ENCODE assay signal across 23 mouse cellular contexts in the genomic region with DNA sequence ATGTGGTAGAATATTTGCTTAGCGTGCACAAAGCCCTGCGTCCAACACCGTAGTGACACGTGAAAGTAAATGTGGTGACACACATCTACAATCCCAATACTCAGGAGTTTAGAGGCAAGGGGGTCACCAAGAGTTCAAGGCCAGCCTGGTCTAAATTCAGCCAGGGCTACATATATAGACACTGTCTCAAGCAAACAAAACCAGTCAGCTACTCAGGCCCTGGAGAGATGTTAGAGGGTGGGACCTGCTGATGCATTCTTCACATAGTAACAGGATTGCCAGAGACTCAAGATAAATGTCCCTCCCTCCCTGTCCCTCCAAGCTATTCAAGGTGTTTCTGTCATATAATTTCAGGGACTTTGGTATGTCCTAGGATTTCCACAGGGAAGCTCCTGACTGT.
"Had no signal": no experiment of that assay in that cellular context is flagged by ENCODE, and none has a peak within 500 bp of the region (broad histone marks: within the 10 kb centered on the region; RNA-seq: fewer than 3 reads in every experiment).

No protein-coding gene starts in this region.

- H3K36me3 ChIP-seq: heart, embryonic 13.5 days; heart, embryonic 15.5 days; hindbrain, embryonic 10.5 days; hindbrain, embryonic 12.5 days; intestine, embryonic 15.5 days; limb, embryonic 10.5 days; limb, embryonic 12.5 days; liver, embryonic 13.5 days had no signal

- H3K27ac ChIP-seq: gastrocnemius, adult 2 months; heart, embryonic 15.5 days; hindbrain, embryonic 10.5 days; hindbrain, embryonic 12.5 days; hindbrain, embryonic 14.5 days; intestine, embryonic 15.5 days; limb, embryonic 10.5 days; limb, embryonic 12.5 days; liver, embryonic 13.5 days had no signal

- DNase-seq: gastrocnemius, adult 2 months; gastrocnemius, postnatal 10 days; gastrocnemius, postnatal 25 days; heart, adult 18-20 months; heart, postnatal 14 days; heart, postnatal 4 days; kidney, adult 18-20 months; kidney, adult 8-10 months; kidney, postnatal 10 days; kidney, postnatal 25 days; kidney, postnatal 4 days; liver; liver, embryonic 13.5 days had no signal

- H3K9me3 ChIP-seq: heart, embryonic 13.5 days; heart, embryonic 15.5 days; hindbrain, embryonic 10.5 days; hindbrain, embryonic 12.5 days; intestine, embryonic 15.5 days; limb, embryonic 10.5 days; limb, embryonic 12.5 days; liver, embryonic 13.5 days had no signal

- H3K27me3 ChIP-seq: heart, embryonic 13.5 days; heart, embryonic 15.5 days; hindbrain, embryonic 12.5 days; intestine, embryonic 15.5 days; liver, embryonic 13.5 days had no signal

- H3K4me3 ChIP-seq: gastrocnemius, adult 2 months; heart, embryonic 13.5 days; heart, embryonic 15.5 days; hindbrain, embryonic 10.5 days; hindbrain, embryonic 12.5 days; intestine, embryonic 15.5 days; layer of hippocampus, adult 2 months; left cerebral cortex, adult 2 months; limb, embryonic 10.5 days; limb, embryonic 12.5 days; liver, embryonic 13.5 days had no signal
